Mouse (Mus musculus): Measurements from ENCODE around the gene Cox17. TPM values are rescaled to one million over a fixed set of nuclear protein-coding genes. Genes with fewer than 3 reads are reported as not detected.

Gene Cox17
- polyA plus RNA-seq (2012; rRNA removed), result 53.2 and 68.3 TPM in 2 replicates

GRCm38 (mm10) chr16:38346529-38347325 is at the start of gene Cox17, which contains the start of gene Gm21987:
Cox17 (plus strand) TSS chr16:38346991.
Gm21987 (plus strand) TSS chr16:38347040.
- Histone ChIP-seq H3K27me3 (ENCODE audit: control insufficient read depth, insufficient read depth, low read length) (no peaks in the 10 kb centered on the region), H3K36me3 (ENCODE audit: control insufficient read depth, insufficient read depth, low read length) (no peaks in the 10 kb centered on the region; the same call in 1 of the 2 replicates), H3K4me3 (ENCODE audit: control insufficient read depth, low read depth, low read length) (peak within 1 kb of the TSS; percentile 96), H3K27ac (ENCODE audit: control insufficient read depth, insufficient read depth, low read depth, low read length) (peak within 1 kb of the TSS; percentile 86), H3K4me1 (ENCODE audit: control insufficient read depth, insufficient read depth, low read length) (peaks cover 6% of the 10 kb centered on the region)
- TF ChIP-seq CTCF (IDR thresholded peaks at IDR 0.05; ENCODE audit: control insufficient read depth, insufficient read depth, insufficient replicate concordance, low read depth, low read length) (no peak), POLR2A (IDR thresholded peaks at IDR 0.05; ENCODE audit: control insufficient read depth, low read depth, low read length) (peak; percentile 85)

- no peak for TF ChIP-seq CTCF (IDR thresholded peaks at IDR 0.05; ENCODE audit: control insufficient read depth, insufficient read depth, insufficient replicate concordance, low read depth, low read length)
- TF ChIP-seq POLR2A (IDR thresholded peaks at IDR 0.05; ENCODE audit: control insufficient read depth, low read depth, low read length), result no peak
- H3K27ac ChIP-seq (ENCODE audit: control insufficient read depth, insufficient read depth, low read depth, low read length), result no peak overlapping the region
- no peaks in the 10 kb centered on the region; the same call in 1 of the 2 replicates for H3K36me3 ChIP-seq (ENCODE audit: control insufficient read depth, insufficient read depth, low read length)
Observed at GRCm38 (mm10) chr16:38298410-38298809, 48.4 kb upstream of the Cox17 start.

GRCm38 (mm10) chr16:38302367-38302766 is 44.4 kb upstream of the Cox17 start:
- Histone ChIP-seq H3K4me1 (ENCODE audit: control insufficient read depth, insufficient read depth, low read length) (no peaks in the 10 kb centered on the region; the same call in 1 of the 2 replicates), H3K4me3 (ENCODE audit: control insufficient read depth, low read depth, low read length) (no peak overlapping the region), H3K27ac (ENCODE audit: control insufficient read depth, insufficient read depth, low read depth, low read length) (no peak overlapping the region), H3K27me3 (ENCODE audit: control insufficient read depth, insufficient read depth, low read length) (no peaks in the 10 kb centered on the region), H3K36me3 (ENCODE audit: control insufficient read depth, insufficient read depth, low read length) (no peaks in the 10 kb centered on the region; the same call in 1 of the 2 replicates)
- no peak for TF ChIP-seq POLR2A (IDR thresholded peaks at IDR 0.05; ENCODE audit: control insufficient read depth, low read depth, low read length)
- no peak for TF ChIP-seq CTCF (IDR thresholded peaks at IDR 0.05; ENCODE audit: control insufficient read depth, insufficient read depth, insufficient replicate concordance, low read depth, low read length)

More at GRCm38 (mm10) chr16:38298410-38298809, 48.4 kb upstream of the Cox17 start:
- no peak overlapping the region for H3K4me3 ChIP-seq (ENCODE audit: control insufficient read depth, low read depth, low read length)
- no peaks in the 10 kb centered on the region for H3K27me3 ChIP-seq (ENCODE audit: control insufficient read depth, insufficient read depth, low read length)
- H3K4me1 ChIP-seq (ENCODE audit: control insufficient read depth, insufficient read depth, low read length), result no peaks in the 10 kb centered on the region

DNA sequence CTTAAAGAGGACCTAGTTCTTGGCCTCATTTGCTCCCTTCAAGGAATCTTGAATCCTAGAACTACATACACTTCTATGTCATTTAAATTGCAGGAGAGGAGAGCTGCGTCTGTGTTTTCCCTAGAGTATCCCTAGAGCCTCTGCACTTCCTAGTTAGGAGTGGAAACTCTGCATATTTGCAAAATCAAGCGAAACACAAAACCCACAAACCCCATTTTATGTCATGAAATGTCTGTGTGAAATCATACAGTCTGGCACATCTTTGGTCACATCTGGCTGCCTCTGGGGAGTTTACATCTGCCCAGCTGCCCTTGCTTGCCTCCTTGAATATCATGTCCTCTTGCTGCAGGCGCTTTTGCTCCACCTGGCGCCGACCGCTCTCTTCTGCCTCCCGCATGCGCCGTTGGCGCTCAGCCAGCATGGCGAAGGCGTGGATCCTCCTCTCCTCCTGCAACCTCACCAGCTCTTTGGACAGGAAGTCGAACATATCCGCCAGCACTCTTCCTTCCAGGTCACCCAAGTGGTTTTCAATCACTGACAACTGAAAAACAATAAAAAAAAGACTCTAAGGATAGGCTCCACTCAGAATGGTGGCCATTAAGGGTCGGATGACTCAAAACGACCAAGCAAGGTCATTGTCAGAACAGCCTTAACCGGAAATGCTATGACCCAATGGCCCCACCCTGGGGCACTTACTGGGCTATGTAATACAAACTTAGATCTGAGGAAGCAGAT is 42.2 kb upstream of the Cox17 start:
- no peak overlapping the region for H3K27ac ChIP-seq (ENCODE audit: control insufficient read depth, insufficient read depth, low read depth, low read length)
- H3K27me3 ChIP-seq (ENCODE audit: control insufficient read depth, insufficient read depth, low read length), result no peaks in the 10 kb centered on the region
- H3K4me3 ChIP-seq (ENCODE audit: control insufficient read depth, low read depth, low read length), result peak overlapping the region; percentile 5; the same call in 1 of the 2 replicates
- no peaks in the 10 kb centered on the region; the same call in 1 of the 2 replicates for H3K4me1 ChIP-seq (ENCODE audit: control insufficient read depth, insufficient read depth, low read length)
- TF ChIP-seq CTCF (IDR thresholded peaks at IDR 0.05; ENCODE audit: control insufficient read depth, insufficient read depth, insufficient replicate concordance, low read depth, low read length) (no peak), POLR2A (IDR thresholded peaks at IDR 0.05; ENCODE audit: control insufficient read depth, low read depth, low read length) (no peak)
- H3K36me3 ChIP-seq (ENCODE audit: control insufficient read depth, insufficient read depth, low read length), result no peaks in the 10 kb centered on the region; the same call in 1 of the 2 replicates

- H3K27me3 ChIP-seq (ENCODE audit: control insufficient read depth, insufficient read depth, low read length), result no peaks in the 10 kb centered on the region
- no peak overlapping the region for H3K4me3 ChIP-seq (ENCODE audit: control insufficient read depth, low read depth, low read length)
- no peaks in the 10 kb centered on the region; the same call in 1 of the 2 replicates for H3K36me3 ChIP-seq (ENCODE audit: control insufficient read depth, insufficient read depth, low read length)
- TF ChIP-seq CTCF (IDR thresholded peaks at IDR 0.05; ENCODE audit: control insufficient read depth, insufficient read depth, insufficient replicate concordance, low read depth, low read length) (peak; percentile 79; the same call in 1 of the 2 replicates), POLR2A (IDR thresholded peaks at IDR 0.05; ENCODE audit: control insufficient read depth, low read depth, low read length) (no peak)
- H3K27ac ChIP-seq (ENCODE audit: control insufficient read depth, insufficient read depth, low read depth, low read length), result no peak overlapping the region
- H3K4me1 ChIP-seq (ENCODE audit: control insufficient read depth, insufficient read depth, low read length), result no peaks in the 10 kb centered on the region; the same call in 1 of the 2 replicates
Observed at GRCm38 (mm10) chr16:38306571-38307220, 40.1 kb upstream of the Cox17 start.

DNA sequence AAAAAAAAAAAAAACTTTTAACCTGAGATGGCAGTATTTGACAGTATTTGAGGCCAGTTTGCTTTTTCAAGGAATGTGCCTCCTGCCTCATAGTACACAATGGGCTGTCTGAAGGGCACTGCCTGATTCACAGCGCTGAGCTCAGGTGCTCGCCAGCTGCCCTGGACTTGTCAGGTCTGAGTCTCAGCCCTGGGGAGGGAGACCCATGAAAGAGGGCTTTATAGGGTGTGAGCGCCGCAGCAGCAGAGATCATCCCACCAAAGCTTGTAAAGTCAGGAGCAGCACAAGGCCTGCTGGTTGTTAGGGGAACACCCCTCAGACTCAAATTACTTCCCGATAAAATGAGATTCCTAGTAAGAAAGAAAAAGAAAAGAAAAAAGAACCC is 39.6 kb upstream of the Cox17 start:
- no peak overlapping the region for H3K4me3 ChIP-seq (ENCODE audit: control insufficient read depth, low read depth, low read length)
- H3K36me3 ChIP-seq (ENCODE audit: control insufficient read depth, insufficient read depth, low read length), result no peaks in the 10 kb centered on the region; the same call in 1 of the 2 replicates
- H3K27me3 ChIP-seq (ENCODE audit: control insufficient read depth, insufficient read depth, low read length), result no peaks in the 10 kb centered on the region
- H3K27ac ChIP-seq (ENCODE audit: control insufficient read depth, insufficient read depth, low read depth, low read length), result no peak overlapping the region
- no peak for TF ChIP-seq POLR2A (IDR thresholded peaks at IDR 0.05; ENCODE audit: control insufficient read depth, low read depth, low read length)
- TF ChIP-seq CTCF (IDR thresholded peaks at IDR 0.05; ENCODE audit: control insufficient read depth, insufficient read depth, insufficient replicate concordance, low read depth, low read length), result no peak
- H3K4me1 ChIP-seq (ENCODE audit: control insufficient read depth, insufficient read depth, low read length), result no peaks in the 10 kb centered on the region; the same call in 1 of the 2 replicates

Data from testis, adult 2 months (tissue).